Mouse (Mus musculus) gastrocnemius, postnatal 36 days (tissue): ENCODE results near the gene Hdac11. TPM values are rescaled to one million over a fixed set of nuclear protein-coding genes. Genes with fewer than 3 reads are reported as not detected.
A peak's percentile ranks its signal among the peaks of the same experiment; 100 is the strongest.

Experiments used
- DNase-seq, 2 experiments: peaks; one replicate each; pipeline ENCODE4 v3.0.0; 2022
- intact Hi-C: fragments of 180-260 bp; cut with DNase I; formaldehyde crosslinking; loops from one replicate; pipeline ENCODE4 v1.15.1; 2025
- total RNA-seq, 2 experiments: library from RNA; stranded (reverse); gene quantifications; 2 replicates each; pipeline ENCODE4 v1.2.3; 2021

Hdac11 gene
- total RNA-seq, 2 experiments from 2014 or later: 3.7 to 4.0 TPM

- intact Hi-C loops: no loop called here
- DNase-seq: no peak
Observed at GRCm38 (mm10) chr6:91128996-91129395, 27.5 kb upstream of the Hdac11 start.

GRCm38 (mm10) chr6:91130856-91131255, 25.6 kb upstream of the Hdac11 start:
- no peak for DNase-seq
- intact Hi-C loops: no loop called here

- DNase-seq: no peak
- intact Hi-C loops: no loop called here
Observed at GRCm38 (mm10) chr6:91137343-91137956, 19.0 kb upstream of the Hdac11 start.

GRCm38 (mm10) chr6:91139846-91140245, 16.6 kb upstream of the Hdac11 start:
- peak; percentile 58 to 61 for DNase-seq
- intact Hi-C loops: loop anchor here (1.0 to 5.0 kb wide), 2 partner anchors 81 to 323 kb away; no protein-coding TSS in a partner anchor

GRCm38 (mm10) chr6:91145056-91145455, 11.4 kb upstream of the Hdac11 start:
- intact Hi-C loops: no loop called here
- no peak for DNase-seq

GRCm38 (mm10) chr6:91145572-91145971, 10.9 kb upstream of the Hdac11 start:
- DNase-seq: no peak
- intact Hi-C loops: no loop called here

- intact Hi-C loops: no loop called here
- no peak for DNase-seq
Observed at GRCm38 (mm10) chr6:91146443-91147151, 9.9 kb upstream of the Hdac11 start.

- DNase-seq: no peak
- intact Hi-C loops: no loop called here
Observed at GRCm38 (mm10) chr6:91147152-91147770, 9.2 kb upstream of the Hdac11 start.

GRCm38 (mm10) chr6:91152892-91153548, 3.4 kb upstream of the Hdac11 start:
- intact Hi-C loops: no loop called here
- no peak for DNase-seq

- intact Hi-C loops: no loop called here
- no peak for DNase-seq
Observed at GRCm38 (mm10) chr6:91153549-91154064, 2.9 kb upstream of the Hdac11 start.

- intact Hi-C loops: no loop called here
- no peak for DNase-seq
Observed at GRCm38 (mm10) chr6:91154685-91155084, 1.8 kb upstream of the Hdac11 start.

GRCm38 (mm10) chr6:91155286-91155685, 1.2 kb upstream of the Hdac11 start:
- intact Hi-C loops: no loop called here
- DNase-seq: no peak

GRCm38 (mm10) chr6:91156062-91156461, 403 bp upstream of the Hdac11 start:
- no peak for DNase-seq
- intact Hi-C loops: no loop called here

- intact Hi-C loops: no loop called here
- DNase-seq: no peak
Observed at GRCm38 (mm10) chr6:91157237-91157570, 739 bp downstream of the Hdac11 start.

- intact Hi-C loops: no loop called here
- no peak for DNase-seq
Observed at GRCm38 (mm10) chr6:91159047-91159446, 2.6 kb downstream of the Hdac11 start.

GRCm38 (mm10) chr6:91160399-91160798, 3.9 kb downstream of the Hdac11 start:
- peak; percentile 67 to 70 for DNase-seq
- intact Hi-C loops: no loop called here

GRCm38 (mm10) chr6:91160976-91161375, 4.5 kb downstream of the Hdac11 start:
- intact Hi-C loops: no loop called here
- no peak for DNase-seq

GRCm38 (mm10) chr6:91161506-91162235, 5.2 kb downstream of the Hdac11 start:
- intact Hi-C loops: no loop called here
- DNase-seq: no peak

- intact Hi-C loops: no loop called here
- DNase-seq: no peak
Observed at GRCm38 (mm10) chr6:91162314-91162713, 5.8 kb downstream of the Hdac11 start.

GRCm38 (mm10) chr6:91163195-91163911, 6.9 kb downstream of the Hdac11 start:
- intact Hi-C loops: no loop called here

More at GRCm38 (mm10) chr6:91163195-91163911, 6.9 kb downstream of the Hdac11 start:
- DNase-seq: no peak
